Comparison of ENCODE assay signal across 8 mouse cellular contexts in the genomic region with DNA sequence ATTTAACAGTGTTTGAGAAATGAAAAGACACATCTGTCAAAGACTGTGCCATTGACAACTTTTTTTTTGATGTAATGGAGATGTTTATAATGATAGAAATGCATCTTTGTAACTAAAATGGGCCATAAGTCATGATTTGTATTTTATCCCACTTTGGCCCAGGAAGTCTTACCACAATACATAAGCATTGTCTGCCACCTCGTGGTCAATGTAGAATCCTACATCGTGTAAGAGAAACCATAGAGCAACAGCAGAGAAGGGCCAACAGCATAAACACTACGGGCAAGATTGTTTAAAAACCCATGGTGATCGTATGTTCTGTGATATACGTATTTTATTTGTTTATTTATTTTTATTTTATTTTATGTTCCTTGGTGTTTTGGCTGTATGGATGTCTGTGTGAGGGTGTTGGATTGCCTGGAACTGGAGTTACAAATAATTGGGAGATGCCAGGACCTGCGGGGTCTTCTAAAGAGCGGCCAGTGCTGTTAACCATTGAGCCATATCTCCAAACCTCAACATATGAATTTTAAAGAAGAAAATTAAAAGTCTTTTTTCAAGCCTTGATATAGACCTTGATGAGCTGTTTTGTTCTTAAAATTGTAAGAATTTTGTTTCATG. TPM values are rescaled to one million over a fixed set of nuclear protein-coding genes. Genes with fewer than 3 reads are reported as not detected.
DNase-seq lines count a peak whose midpoint lies in the region; ATAC-seq and TF ChIP-seq lines count a peak whose summit lies in the region.

No protein-coding gene starts in this region.

- in situ Hi-C loops in Patski (cut with MboI; ENCODE audit: low pct_unique_long_range_greater_than_20kb) = no loop called here

- intact Hi-C loops in left cerebral cortex, postnatal 4 days (cut with DNase I) = loop anchor here (5.0 to 10.0 kb wide), 4 partner anchors 156 to 578 kb away; a partner anchor contains a TSS

- peak; percentile 64 for ATAC-seq in Patski
- peak; percentile 50; the same call in 1 of the 2 replicates for ATAC-seq in monocyte, adult 5-6 weeks (replicated peaks; ENCODE audit: insufficient number of reproducible peaks, low FRiP score, low TSS enrichment, poor library complexity, severe bottlenecking)

- CTCF ChIA-PET in Patski (lab: Charles Lee) = interaction anchor here (0.7 to 2.5 kb wide), 5 partner anchors 8 to 259 kb away, joined by 3 to 7 read pairs (median 4); a partner anchor contains a TSS

- POLR2A ChIA-PET in Patski (lab: Charles Lee) = interaction anchor here (0.6 to 0.7 kb wide), 2 partner anchors 26 to 327 kb away, joined by 4 to 5 read pairs; no protein-coding TSS in a partner anchor

- peak; percentile 66 for TF ChIP-seq CTCF in Patski (IDR thresholded peaks at IDR 0.05)

- DNase-seq in 416B (ENCODE audit: low read depth) = peak; percentile 86
- peak; percentile 20 for DNase-seq in Patski (ENCODE audit: low read depth, low spot score)
- peak; percentile 74 to 82 for DNase-seq in cerebellum, postnatal 10 days
- peak; percentile 4 to 45 for DNase-seq in frontal cortex, postnatal 14 days (ENCODE audit: low spot score in 2 of 2)
- DNase-seq in kidney, adult 18-20 months = peak; percentile 34
- DNase-seq in left cerebral cortex, postnatal 4 days = peak; percentile 44
- DNase-seq in testis, postnatal 14 days (ENCODE audit: low spot score) = peak; percentile 6

- peaks cover 12% of the 10 kb centered on the region for H3K27me3 ChIP-seq in Patski

RNA-seq across cellular contexts. Expression of a gene that starts 28.2 kb away (rescaled TPM):
- 13.3 TPM for polyA plus RNA-seq in Patski (2021)
- total RNA-seq in left cerebral cortex, postnatal 4 days (2021) = 1 to 10 TPM; 8.2 to 9.2 TPM
- 28.5 to 45.1 TPM (median 43.5 TPM) in 3 replicates for total RNA-seq in monocyte, adult 5-6 weeks (2017)

Comparison
In these comparisons a context has a peak if more than half of its experiments do, and no peak if none do; other contexts are left out.
1. Peak in every context shown above with its lines: DNase-seq and ATAC-seq.
2. DNase-seq: peak in every context shown above with its lines; median percentile 86 in 416B; 78 in cerebellum, postnatal 10 days; 44 in left cerebral cortex, postnatal 4 days; 34 in kidney, adult 18-20 months; 24 in frontal cortex, postnatal 14 days; 20 in Patski; 6 in testis, postnatal 14 days.